Mouse (Mus musculus) liver, adult (tissue): ENCODE results near the gene Stxbp4.
A peak's percentile ranks its signal among the peaks of the same experiment; 100 is the strongest.

Experiments
- GATA4 ChIP-seq: IDR thresholded peaks from 2 replicates; pipeline ENCODE4 v1.6.1; 2014; ENCODE audit warnings: mild to moderate bottlenecking, low read length; ENCODE audit not compliant: insufficient replicate concordance

Stxbp4 gene

DNA sequence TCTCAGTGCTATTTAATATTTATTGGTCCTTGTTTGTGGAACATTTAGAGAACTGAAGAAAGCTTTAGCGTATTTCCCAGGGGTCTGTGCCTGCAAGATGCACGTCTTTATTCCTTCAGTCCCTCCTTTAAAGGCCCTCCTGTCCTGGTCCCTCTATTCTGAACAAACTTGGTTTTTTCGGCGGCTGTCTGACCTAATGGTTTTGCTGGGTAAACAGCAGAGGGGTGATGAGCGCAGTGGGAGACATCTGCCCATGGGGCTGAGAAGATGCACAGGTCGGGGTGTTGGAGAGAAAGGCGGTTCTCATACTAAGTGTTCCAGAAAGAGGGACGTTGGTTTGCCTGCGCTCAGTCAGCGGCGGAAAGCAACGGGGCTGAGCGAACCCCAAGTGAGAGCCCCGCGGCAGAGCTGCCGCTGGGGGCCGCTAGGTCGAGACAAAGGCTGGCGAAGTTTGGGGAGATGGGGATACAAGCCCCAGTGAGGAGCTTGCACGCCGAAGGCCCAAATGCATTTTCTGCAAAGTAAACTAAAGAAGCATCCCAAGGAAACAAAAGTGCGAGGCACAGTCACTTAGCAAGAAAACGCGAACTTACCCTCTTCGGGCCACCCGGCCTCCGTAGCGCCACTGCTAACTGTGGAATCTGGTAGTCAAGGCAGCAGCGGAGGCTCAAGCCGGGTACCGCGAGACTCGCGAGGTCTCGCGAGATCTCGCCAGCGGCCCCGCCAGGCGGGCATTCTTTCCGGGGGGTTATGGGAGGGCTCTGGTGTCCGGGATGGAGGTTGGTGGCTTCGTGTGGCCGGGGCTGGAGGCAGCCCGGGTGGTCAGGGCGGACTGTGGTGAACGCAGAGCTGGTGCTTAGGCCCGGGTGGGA lies at the start of gene Stxbp4, which contains the start of gene Cox11:
Gene Stxbp4, minus strand, starts transcription at position 645 of the 872 bp plus-strand sequence.
Gene Cox11, plus strand, starts transcription at position 734 of the 872 bp plus-strand sequence.
- peak; percentile 74; the same call in 1 of the 2 replicates for TF ChIP-seq GATA4

DNA sequence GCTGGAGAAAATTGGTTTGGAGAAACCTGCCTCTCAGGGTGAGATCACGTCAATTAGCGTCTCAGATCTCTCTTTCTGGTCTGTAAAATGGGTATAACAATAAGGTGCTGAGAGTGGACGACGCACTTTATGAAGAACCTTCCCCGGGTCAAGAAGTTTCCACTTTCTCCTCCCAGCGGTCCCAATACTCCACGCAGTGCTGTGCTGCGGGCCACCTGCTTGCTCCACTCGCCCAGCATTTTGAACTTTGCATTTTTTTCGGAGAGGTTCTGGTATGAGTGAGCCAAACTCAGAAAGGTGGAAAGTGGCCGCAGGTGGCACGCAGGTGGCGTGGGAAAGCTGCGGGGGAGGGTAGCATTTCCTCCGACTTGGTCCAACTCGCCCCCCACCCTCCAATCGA lies 49.2 kb upstream of the Stxbp4 start:
- TF ChIP-seq GATA4: no peak

DNA sequence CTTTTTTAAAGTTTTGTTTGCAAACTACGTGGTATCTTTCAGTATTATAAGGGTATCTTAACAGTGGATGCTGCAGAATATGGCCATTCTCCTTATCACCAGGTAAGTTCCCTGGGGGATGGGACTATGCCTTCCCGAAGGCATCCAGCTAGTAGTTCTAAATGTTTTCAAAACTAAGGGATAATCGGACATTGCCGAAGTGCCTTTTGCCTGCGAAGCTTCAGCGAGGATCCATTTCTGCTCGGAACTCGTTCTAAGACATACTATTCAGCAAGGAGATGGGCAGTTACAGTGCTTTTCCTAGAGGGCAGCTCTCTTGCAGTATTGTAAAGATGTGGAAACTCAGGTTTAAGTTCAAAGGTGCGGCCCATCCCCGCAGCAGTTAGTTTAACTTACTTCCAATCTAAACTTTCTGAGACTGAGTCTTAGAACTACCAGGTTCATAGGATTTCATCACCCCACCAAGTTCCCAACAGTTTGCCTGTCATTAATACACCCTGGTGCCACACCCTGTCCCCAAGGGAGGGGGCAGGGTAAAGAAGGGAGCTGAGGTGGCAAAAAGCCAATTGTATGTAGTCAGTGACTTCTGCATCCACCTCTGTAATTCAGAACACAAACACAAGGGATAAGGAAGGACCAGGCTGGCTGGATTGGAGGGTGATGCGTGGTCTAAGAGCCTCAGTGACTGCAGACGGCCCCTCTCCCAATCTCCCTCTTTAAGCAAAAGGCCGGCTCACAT lies 48.6 kb upstream of the Stxbp4 start:
- no peak for TF ChIP-seq GATA4

DNA sequence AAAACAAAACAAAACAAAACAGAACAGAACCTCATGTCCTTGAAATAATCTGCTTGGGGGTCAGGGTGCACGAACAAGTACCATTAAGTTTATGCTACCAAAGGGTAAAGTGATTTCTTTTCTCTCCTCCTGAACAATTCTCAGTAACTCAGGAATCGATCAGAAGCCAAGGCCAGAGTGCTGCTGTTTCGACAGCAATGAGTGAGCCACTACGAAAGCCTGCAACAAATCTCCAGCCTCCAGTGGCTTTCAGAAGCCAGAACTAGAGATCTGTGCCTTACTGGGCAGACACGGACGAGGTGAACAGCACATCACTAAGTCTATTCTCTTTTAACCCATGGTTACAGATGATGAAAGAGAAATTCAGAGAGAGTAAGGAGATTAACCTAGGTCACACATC lies 47.3 kb upstream of the Stxbp4 start:
- no peak for TF ChIP-seq GATA4

DNA sequence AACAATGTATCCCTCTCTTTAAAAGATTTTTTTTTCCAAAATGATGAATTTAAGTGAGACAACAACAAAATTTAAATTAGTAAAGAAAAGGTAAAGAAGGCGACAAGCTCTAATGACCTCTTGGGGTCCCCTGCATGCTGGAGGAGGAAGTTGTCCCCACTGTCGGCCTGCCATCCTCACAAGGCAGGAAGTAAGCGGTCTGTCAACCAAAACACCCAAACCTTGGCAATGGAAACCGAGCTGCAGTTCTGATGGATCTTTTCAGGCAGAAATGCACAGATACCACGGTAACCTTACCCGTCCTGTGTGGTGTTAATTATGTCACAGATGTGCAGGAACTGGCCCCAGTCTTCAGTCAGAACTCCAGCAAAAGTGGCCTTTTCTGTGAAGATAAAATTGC lies 46.9 kb upstream of the Stxbp4 start:
- no peak for TF ChIP-seq GATA4

DNA sequence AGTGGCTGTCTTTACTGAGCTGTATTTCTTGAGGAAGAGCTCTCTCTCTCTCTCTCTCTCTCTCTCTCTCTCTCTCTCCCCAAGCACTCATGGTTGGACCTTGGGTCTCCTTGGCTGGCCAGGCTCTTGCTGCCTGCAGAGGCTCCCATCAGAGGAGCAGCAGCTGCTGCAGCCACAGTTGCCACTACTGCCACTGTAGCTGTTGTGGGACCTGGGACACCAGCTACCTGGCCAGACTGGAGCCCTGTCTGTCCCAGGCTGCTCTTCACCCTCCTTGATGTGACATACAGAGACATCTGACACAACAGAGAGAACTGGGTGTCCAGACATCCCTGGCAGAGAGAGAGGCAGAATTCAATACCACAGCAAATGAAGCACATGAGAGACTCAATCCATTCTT lies 43.3 kb upstream of the Stxbp4 start:
- TF ChIP-seq GATA4: no peak

DNA sequence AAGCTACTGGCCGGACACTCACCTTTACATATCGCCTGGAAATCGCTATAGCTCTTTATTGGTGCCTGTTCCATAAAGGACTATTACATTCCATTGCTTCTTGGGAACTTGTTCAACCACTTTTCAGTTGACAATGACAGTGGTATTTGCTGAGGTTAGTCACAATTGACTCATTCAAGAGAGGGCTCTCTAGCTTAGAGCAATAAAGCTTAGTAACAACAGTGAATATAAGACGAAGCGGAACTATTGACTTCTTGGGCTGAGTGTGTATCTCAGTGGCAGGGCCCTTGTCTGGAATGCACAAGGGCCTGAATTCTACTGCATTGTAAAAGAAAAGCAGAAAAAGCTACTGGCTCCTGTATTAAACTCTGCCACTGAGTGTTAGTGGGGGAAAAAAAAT lies 40.7 kb upstream of the Stxbp4 start:
- TF ChIP-seq GATA4: no peak

DNA sequence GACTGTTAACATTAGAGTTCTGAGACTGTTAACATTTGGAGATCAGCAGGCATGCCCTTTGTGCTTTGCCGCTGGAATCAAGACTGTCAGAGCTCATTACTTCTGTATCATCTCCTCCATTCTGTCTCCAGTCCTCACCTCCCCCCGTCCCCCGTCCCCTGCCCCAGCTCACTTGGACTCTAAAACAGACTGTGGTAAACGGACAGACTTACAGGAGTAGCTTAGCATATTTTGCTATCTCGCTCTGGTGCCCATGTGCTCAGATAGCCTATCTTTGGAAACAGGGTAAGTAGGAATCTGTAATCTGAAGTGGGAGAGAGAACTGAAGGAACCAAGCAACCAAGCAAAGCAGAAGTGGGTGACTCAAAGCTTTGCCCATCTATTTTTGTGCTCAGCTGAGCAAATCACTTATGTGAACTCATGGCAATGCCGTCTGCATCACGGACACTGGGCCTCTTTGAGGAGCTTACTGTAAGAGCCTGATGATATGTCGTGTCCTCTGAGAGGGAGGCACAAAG lies 39.9 kb upstream of the Stxbp4 start:
- TF ChIP-seq GATA4: no peak

DNA sequence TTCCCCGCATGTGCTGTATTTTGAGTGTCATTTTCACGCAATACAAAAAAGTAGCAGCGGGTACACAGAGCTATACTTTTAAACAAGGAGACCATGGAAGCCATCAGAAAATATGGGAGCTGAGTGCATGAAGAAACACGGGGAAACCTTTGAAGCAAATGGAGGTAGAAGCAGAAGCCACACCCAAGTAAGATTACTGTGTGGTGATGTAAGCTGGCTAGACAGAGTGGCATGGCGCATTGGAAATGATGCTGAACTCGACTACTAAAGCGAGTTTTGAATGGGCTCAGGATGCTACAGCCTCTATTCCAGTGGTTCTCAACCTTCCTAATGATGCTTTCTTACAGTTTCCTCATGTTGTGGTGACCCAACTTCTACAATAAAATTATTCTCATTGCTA lies 39.1 kb upstream of the Stxbp4 start:
- no peak for TF ChIP-seq GATA4

DNA sequence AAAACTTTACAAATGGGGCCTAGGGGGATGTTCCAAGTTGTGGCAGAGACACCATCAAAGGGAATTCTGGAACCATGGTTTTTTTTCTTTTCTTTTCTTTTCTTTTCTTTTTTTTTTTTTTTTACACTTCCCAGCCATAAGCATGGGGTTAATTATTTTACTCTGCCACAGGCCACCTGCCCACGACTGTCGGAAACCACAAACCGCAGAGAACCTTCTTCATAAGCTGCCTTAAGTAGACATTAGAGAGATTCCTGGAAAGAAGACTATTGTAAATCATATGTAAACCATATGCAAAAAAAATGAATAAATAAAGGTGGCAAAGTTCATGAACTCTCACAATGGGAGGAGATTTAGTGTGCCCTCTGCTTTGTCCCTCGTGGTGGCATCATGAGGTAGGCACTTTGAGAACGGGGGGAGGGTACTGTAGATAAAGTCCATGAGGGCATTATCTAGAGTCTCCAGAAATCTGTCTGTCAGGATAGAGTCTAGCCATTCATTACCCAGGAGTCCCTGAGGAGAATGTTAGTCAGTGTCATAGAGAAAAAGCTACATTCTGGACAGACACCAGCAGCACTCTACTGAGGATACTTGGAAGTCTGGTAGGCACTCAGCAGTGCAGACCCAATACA lies 37.7 kb upstream of the Stxbp4 start:
- TF ChIP-seq GATA4: no peak

DNA sequence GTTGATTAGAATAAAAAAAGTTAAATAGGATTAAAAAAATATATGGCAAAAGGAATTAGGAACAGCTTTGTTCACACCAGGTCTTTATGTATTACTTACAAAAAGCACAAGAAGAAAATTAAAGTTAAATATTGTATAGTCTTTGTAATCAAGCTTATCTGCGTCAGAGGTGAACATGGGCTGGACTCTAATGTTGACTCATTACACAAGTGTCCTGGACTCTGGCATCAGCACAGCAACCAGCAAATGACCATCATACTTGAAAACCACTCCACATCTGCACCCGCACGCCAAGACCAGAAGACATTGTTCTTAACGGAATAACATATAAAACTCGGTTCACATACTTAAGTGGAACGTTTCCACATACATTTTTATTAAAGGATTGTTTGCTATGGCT lies 29.4 kb upstream of the Stxbp4 start:
- TF ChIP-seq GATA4: peak; percentile 62

DNA sequence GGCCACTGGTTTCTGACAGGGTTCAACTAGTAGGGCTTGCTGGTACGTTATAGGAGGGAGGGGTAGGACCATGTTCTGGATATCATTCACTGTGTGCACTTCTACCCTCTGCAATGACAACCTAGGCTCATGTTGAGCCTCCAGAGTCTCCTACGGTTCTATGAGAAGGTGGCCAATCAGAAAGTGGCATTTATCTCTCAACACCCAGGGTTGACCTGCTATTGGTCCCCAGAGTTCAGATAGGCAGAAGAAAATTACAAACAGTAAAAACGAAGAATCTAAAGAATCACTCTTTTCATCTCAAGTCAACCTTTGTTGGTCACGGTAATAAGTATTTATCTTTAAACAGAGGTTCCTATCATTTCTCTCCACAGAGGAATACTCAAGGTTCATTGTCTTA lies 29.0 kb upstream of the Stxbp4 start:
- no peak for TF ChIP-seq GATA4

DNA sequence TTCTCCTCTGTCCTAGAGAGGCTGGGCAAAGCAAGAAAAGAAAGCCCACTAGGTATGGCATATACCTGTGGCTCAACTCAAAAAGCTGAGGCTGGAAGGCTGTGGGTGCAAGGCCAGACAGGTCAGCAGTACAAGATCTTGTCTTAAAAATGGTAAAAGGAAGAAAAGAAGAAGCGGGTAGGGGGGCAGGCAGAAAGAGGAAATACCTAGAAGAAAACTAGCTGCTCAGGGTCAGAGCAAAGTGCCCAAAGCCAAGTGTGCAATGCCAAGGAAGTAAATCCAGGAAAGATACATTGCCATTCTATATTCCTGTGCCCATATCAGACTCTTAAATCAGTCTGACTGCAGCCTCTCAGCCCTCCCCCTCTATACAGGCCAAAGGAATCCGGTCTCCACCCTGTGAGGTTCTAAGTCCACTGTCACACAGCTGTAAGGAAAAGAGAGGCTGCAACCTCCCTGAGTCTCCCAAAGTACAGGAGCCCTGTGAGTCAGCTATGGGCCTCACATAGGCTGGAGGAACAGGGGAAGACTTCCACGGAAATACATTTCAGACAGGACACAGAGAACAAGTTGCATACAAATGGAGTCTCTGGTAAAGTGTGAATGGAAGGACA lies 28.4 kb upstream of the Stxbp4 start:
- TF ChIP-seq GATA4: no peak

DNA sequence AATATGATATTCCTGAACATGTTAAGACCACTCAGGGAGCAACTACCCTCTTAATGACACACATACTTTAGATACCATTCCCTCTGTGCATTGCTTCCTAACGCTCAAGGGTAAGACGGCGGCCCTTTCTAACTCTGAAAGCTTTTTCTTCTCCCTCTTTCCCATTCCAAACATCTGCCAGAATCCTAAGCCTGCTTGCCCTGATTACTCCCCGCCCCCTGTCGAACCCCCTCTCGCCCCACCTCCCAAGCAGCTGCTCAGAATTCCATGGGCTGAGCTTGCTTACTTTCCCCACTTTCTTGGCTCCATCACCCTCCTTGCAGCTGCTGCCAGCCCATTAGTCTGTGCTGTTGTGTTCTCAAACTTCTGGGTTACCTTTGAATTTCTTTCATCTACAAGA lies 27.3 kb upstream of the Stxbp4 start:
- no peak for TF ChIP-seq GATA4

DNA sequence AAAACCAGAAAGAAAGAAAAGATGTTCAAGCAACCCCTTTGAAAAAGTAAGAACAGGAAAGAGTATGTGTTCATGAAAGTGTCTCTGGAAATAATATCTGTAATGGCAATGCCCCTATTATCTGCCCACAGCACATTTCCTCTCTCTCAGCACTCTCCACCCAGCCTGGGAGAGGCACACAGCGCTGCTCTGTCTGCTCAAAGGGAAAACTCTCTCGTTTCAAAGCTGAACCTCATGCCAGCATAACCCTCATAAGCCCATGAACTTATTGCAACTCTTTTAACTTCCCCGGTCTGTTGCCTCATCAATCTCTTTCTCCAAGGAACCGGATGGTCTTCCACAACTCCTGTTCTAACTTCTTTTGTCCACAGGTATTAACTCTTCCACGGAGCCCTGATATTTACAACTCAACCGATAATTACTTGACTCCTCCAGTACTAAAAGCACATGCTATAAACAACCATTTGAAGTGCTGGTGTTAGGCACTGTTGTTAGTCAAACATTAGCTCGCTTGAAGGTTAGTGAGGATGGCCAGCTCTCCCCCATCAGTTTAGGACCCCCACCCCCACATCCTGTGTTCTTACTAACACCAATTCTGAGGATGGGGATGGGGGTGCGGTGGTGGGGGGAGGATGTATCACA lies 26.6 kb upstream of the Stxbp4 start:
- TF ChIP-seq GATA4: no peak
